In genomic region chr9:119631899-119632533, GRCm38 (mm10) we compare ENCODE assay signal across 8 mouse cellular contexts. TPM values are rescaled to one million over a fixed set of nuclear protein-coding genes. Genes with fewer than 3 reads are reported as not detected.
DNase-seq lines count a peak whose midpoint lies in the region; ATAC-seq lines count a peak whose summit lies in the region.

No protein-coding gene starts in this region.

- no peaks in the 10 kb centered on the region for H3K9me3 ChIP-seq in heart, embryonic 11.5 days (replicated peaks; ENCODE audit: control insufficient read depth, low read length)

- DNase-seq in left cerebral cortex, postnatal 4 days = peak; percentile 43
- DNase-seq in left cerebral cortex, postnatal 25 days (ENCODE audit: low spot score in 2 of 2) = no peak
- DNase-seq in cerebellum, adult 9-10 months = peak; percentile 23
- peak; percentile 68 for DNase-seq in kidney, postnatal 10 days
- no peak for DNase-seq in frontal cortex, adult 2 months (ENCODE audit: extremely low spot score in 1 of 2, low spot score in 1 of 2)
- no peak for DNase-seq in T-cell, adult 2 months (ENCODE audit: low spot score)
- no peak for DNase-seq in layer of hippocampus, adult 9-11 months

- no peaks in the 10 kb centered on the region for H3K36me3 ChIP-seq in heart, embryonic 11.5 days (ENCODE audit: control insufficient read depth, insufficient read depth, low read length)

- H3K4me2 ChIP-seq in heart, embryonic 11.5 days = peak overlapping the region; percentile 37

- peaks cover 41% of the 10 kb centered on the region for H3K4me1 ChIP-seq in heart, embryonic 11.5 days (ENCODE audit: control insufficient read depth, insufficient read depth, low read length)

- H3K27ac ChIP-seq in heart, embryonic 11.5 days (ENCODE audit: low read depth, low read length) = peak overlapping the region; percentile 83

- 10% methylated on average over 15 of the region's 15 CpGs for WGBS in heart, embryonic 11.5 days (ENCODE audit: insufficient replicate concordance)

- H3K9ac ChIP-seq in heart, embryonic 11.5 days (ENCODE audit: low read depth, low read length) = no peak overlapping the region; the same call in 1 of the 2 replicates

- intact Hi-C loops in left cerebral cortex, postnatal 4 days (cut with DNase I) = no loop called here
- intact Hi-C loops in left cerebral cortex, postnatal 25 days (cut with DNase I) = no loop called here

- ATAC-seq in heart, embryonic 11.5 days (replicated peaks; ENCODE audit: insufficient number of reproducible peaks, low FRiP score, low TSS enrichment) = peak; percentile 84

- H3K4me3 ChIP-seq in heart, embryonic 11.5 days (ENCODE audit: low read depth, low read length) = no peak overlapping the region

- H3K27me3 ChIP-seq in heart, embryonic 11.5 days (ENCODE audit: control insufficient read depth, insufficient read depth, low read length) = no peaks in the 10 kb centered on the region

RNA-seq across cellular contexts. Expression of gene Scn5a, which starts 53.2 kb away (rescaled TPM):
- 1 to 10 TPM; 1.4 to 4.4 TPM for total RNA-seq in left cerebral cortex, postnatal 4 days (2021)
- 1 to 10 TPM; 2.9 to 5.1 TPM for total RNA-seq in left cerebral cortex, postnatal 25 days (2021)
- 8.0 and 8.6 TPM in 2 replicates for polyA plus RNA-seq in heart, embryonic 11.5 days (2014; fragmentation: Nextera tagmentation; extraction: Ambion mirVana)
- 2.1 and 2.2 TPM in 2 replicates for polyA plus RNA-seq in frontal cortex, adult 2 months (2012; rRNA removed)

Comparison
In these comparisons a context has a peak if more than half of its experiments do, and no peak if none do; other contexts are left out.
1. DNase-seq: peak in left cerebral cortex, postnatal 4 days (single experiment), cerebellum, adult 9-10 months (single experiment) and kidney, postnatal 10 days (single experiment); none in left cerebral cortex, postnatal 25 days (0 of 2), frontal cortex, adult 2 months (0 of 2), T-cell, adult 2 months (single experiment) and layer of hippocampus, adult 9-11 months (single experiment).